Mouse (Mus musculus): ENCODE measurements around the gene Crhbp. TPM values are rescaled to one million over a fixed set of nuclear protein-coding genes. Genes with fewer than 3 reads are reported as not detected.

The Crhbp gene
- total RNA-seq, 1 experiment = 0.49 TPM

DNA sequence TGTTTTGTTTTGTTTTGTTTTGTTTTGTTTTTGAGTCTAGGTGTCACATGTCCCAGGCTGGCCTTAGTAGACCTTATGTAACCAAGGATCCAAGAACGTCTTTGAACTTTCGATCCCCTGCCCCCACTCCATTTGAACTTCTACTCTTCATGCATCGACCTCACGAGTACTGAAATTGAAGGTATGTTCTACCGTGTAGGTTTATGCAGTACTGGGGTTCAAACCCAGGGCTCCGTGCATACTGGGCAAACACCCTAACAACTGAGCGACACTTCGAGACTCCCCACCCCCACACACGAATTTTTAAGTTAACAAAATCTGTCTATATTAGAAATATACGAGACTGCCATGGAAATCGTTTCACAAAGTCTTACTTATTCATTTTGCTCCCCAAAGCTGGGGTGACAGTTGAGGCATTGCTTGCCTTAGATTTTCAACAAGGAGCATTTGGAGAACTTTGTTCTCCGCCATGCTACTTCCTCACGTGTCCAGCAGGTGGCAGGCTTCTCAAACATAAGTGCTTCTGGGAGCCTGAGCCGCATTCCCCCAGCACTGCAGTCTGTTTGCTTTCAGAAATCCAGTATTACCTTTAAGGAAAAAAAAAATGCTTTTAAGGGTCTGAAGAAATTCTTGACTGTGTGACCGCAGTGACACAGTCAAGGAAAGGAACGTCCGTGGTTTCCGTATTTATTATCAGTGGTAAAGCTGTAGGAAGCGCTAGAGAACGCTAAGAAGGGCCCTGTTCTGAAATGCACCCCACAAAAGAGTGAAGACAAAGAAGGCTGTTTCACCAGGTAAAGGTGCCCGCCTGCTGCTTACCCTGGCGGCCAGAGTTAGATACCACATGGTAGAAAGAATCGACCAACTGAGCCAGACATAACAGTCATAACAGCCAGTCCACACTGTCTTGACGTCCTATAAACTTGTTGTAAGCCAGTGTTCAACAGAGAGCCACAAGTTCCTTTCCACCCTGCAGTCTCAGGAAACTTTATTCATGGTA lies 54.6 kb downstream of the Crhbp start:
- in situ Hi-C loops (cut with MboI; ENCODE audit: low sequenced_read_pairs in 2 of 2, unreplicated experiment in 2 of 2) = loop anchor here in 1 of 2 experiments (5.0 kb wide), 1 partner anchor 92 kb away; no protein-coding TSS in a partner anchor
- Histone ChIP-seq H3K36me3 (ENCODE audit: control insufficient read depth, insufficient read depth, low read length, poor library complexity, severe bottlenecking) (no peaks in the 10 kb centered on the region), H3K9ac (ENCODE audit: insufficient read depth, low read depth, low read length, poor library complexity, severe bottlenecking) (no peak overlapping the region), H3K4me3 (ENCODE audit: insufficient read depth in 1 of 2, low read depth in 1 of 2, low read length in 2 of 2, poor library complexity in 1 of 2, severe bottlenecking in 1 of 2) (no peak overlapping the region), H3K9me3 (ENCODE audit: control insufficient read depth, insufficient read depth, low read depth, low read length) (peaks cover under 1% of the 10 kb centered on the region; the same call in 1 of the 2 replicates), H3K4me1 (ENCODE audit: control insufficient read depth in 2 of 2, insufficient read depth in 2 of 2, low read length in 2 of 2, poor library complexity in 1 of 2) (0 out of 4 replicates have a peak, but pooled peaks cover 0 to 2% of the 10 kb centered on the region in 2 experiments), H3K27ac (ENCODE audit: insufficient read depth, low read depth, low read length, poor library complexity, severe bottlenecking) (no peak overlapping the region)
- TF ChIP-seq ZC3H11A (IDR thresholded peaks at IDR 0.05; ENCODE audit: borderline replicate concordance, low read depth, low read length) (peak; percentile 95), CHD2 (IDR thresholded peaks at IDR 0.05; ENCODE audit: low read depth, low read length) (no peak), ZNF384 (IDR thresholded peaks at IDR 0.05; ENCODE audit: low read depth, low read length) (0 out of 2 replicates have a peak, but pooled peaks have one; percentile 15), MAFK (IDR thresholded peaks at IDR 0.05; ENCODE audit: insufficient read depth, low read depth, low read length) (no peak)
- DNase-seq (ENCODE audit: low read depth, low spot score) = peak; percentile 69

DNA sequence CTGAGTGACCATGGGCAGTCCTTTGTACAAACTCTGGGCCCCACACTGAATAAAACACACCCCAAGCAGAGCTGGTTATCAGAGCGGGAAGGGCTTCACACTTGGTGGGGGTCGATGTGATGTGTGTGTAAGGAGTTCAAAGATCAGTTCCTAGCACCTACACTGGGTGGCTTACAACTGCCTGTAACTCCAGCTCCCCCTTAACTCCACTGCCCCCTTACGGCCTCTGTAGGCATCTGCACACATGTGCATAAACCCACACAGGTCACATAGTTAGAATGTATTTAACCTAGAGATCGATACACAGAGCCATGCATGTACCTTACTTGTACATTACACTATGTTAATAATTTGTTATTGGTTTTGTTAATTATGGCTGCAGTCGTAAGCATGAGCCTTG lies 56.5 kb downstream of the Crhbp start:
- in situ Hi-C loops (cut with MboI; ENCODE audit: low sequenced_read_pairs in 2 of 2, unreplicated experiment in 2 of 2) = loop anchor here in 1 of 2 experiments (5.0 kb wide), 1 partner anchor 94 kb away; no protein-coding TSS in a partner anchor
- DNase-seq (ENCODE audit: low read depth, low spot score) = no peak
- TF ChIP-seq ZC3H11A (IDR thresholded peaks at IDR 0.05; ENCODE audit: borderline replicate concordance, low read depth, low read length) (no peak), ZNF384 (IDR thresholded peaks at IDR 0.05; ENCODE audit: low read depth, low read length) (no peak), HCFC1 (IDR thresholded peaks at IDR 0.05; ENCODE audit: borderline replicate concordance, insufficient read depth, low read length) (no peak), CHD2 (IDR thresholded peaks at IDR 0.05; ENCODE audit: low read depth, low read length) (no peak), MAFK (IDR thresholded peaks at IDR 0.05; ENCODE audit: insufficient read depth, low read depth, low read length) (no peak)

DNA sequence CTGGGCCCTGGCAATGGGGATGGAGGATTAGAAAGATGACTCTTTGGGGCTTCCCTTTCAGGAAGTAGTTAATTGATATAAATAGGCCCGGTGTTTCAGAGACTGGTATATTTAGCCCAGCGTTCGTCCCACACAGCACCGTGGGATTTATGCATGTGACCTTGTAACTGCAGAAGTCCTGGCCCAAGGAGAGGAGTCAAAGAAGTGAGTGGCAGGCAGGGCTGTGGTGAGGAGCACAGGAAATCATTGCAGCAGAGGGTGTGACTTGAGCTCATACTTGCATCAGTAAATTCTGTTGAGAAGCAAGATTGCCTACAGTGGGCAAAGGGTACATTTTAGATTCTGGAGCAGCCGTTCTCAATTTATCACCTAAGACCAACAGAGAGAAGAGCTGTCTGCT lies 62.3 kb downstream of the Crhbp start:
- H3K9me3 ChIP-seq (ENCODE audit: control insufficient read depth, insufficient read depth, low read depth, low read length) = no peaks in the 10 kb centered on the region
- H3K27ac ChIP-seq (ENCODE audit: insufficient read depth, low read depth, low read length, poor library complexity, severe bottlenecking) = no peak overlapping the region
- no peak overlapping the region for H3K4me3 ChIP-seq (ENCODE audit: insufficient read depth in 1 of 2, low read depth in 1 of 2, low read length in 2 of 2, poor library complexity in 1 of 2, severe bottlenecking in 1 of 2)
- no peak overlapping the region for H3K9ac ChIP-seq (ENCODE audit: insufficient read depth, low read depth, low read length, poor library complexity, severe bottlenecking)
- TF ChIP-seq ZC3H11A (IDR thresholded peaks at IDR 0.05; ENCODE audit: borderline replicate concordance, low read depth, low read length) (no peak), MAFK (IDR thresholded peaks at IDR 0.05; ENCODE audit: insufficient read depth, low read depth, low read length) (no peak), HCFC1 (IDR thresholded peaks at IDR 0.05; ENCODE audit: borderline replicate concordance, insufficient read depth, low read length) (no peak), CHD2 (IDR thresholded peaks at IDR 0.05; ENCODE audit: low read depth, low read length) (no peak), ZNF384 (IDR thresholded peaks at IDR 0.05; ENCODE audit: low read depth, low read length) (no peak)
- no peak for DNase-seq (ENCODE audit: low read depth, low spot score)
- no peaks in the 10 kb centered on the region for H3K36me3 ChIP-seq (ENCODE audit: control insufficient read depth, insufficient read depth, low read length, poor library complexity, severe bottlenecking)
- in situ Hi-C loops (cut with MboI; ENCODE audit: low sequenced_read_pairs in 2 of 2, unreplicated experiment in 2 of 2) = no loop called here
- no peaks in the 10 kb centered on the region for H3K4me1 ChIP-seq (ENCODE audit: control insufficient read depth in 2 of 2, insufficient read depth in 2 of 2, low read length in 2 of 2, poor library complexity in 1 of 2)

More for the DNA sequence above, 56.5 kb downstream of the Crhbp start:
- Histone ChIP-seq H3K27ac (ENCODE audit: insufficient read depth, low read depth, low read length, poor library complexity, severe bottlenecking) (no peak overlapping the region), H3K4me1 (ENCODE audit: control insufficient read depth in 2 of 2, insufficient read depth in 2 of 2, low read length in 2 of 2, poor library complexity in 1 of 2) (0 out of 4 replicates have a peak, but pooled peaks cover 0 to 2% of the 10 kb centered on the region in 2 experiments), H3K9ac (ENCODE audit: insufficient read depth, low read depth, low read length, poor library complexity, severe bottlenecking) (no peak overlapping the region), H3K36me3 (ENCODE audit: control insufficient read depth, insufficient read depth, low read length, poor library complexity, severe bottlenecking) (no peaks in the 10 kb centered on the region), H3K4me3 (ENCODE audit: insufficient read depth in 1 of 2, low read depth in 1 of 2, low read length in 2 of 2, poor library complexity in 1 of 2, severe bottlenecking in 1 of 2) (no peak overlapping the region), H3K9me3 (ENCODE audit: control insufficient read depth, insufficient read depth, low read depth, low read length) (no peaks in the 10 kb centered on the region)

Other genes starting within 250 kb of the Crhbp start
- 0.32 and 0.40 TPM in 2 replicates for gene Pde8b, start 194.6 kb downstream of the Crhbp start, total RNA-seq (2012; rRNA removed)
- 3.8 and 4.7 TPM in 2 replicates for gene Zbed3, start 121.3 kb downstream of the Crhbp start, total RNA-seq (2012; rRNA removed)
- gene Aggf1, start 69.6 kb downstream of the Crhbp start, total RNA-seq (2012; rRNA removed) = 40.7 and 50.1 TPM in 2 replicates
- gene S100z, start 33.8 kb upstream of the Crhbp start, total RNA-seq (2012; rRNA removed) = not detected in 2 replicates
- gene F2rl1, start 80.3 kb upstream of the Crhbp start, total RNA-seq (2012; rRNA removed) = 51.7 and 107 TPM in 2 replicates
- gene F2r, start 173.6 kb upstream of the Crhbp start, total RNA-seq (2012; rRNA removed) = 94.1 and 113 TPM in 2 replicates